Comparison of ENCODE assay signal across 1 mouse cellular context in the genomic region with DNA sequence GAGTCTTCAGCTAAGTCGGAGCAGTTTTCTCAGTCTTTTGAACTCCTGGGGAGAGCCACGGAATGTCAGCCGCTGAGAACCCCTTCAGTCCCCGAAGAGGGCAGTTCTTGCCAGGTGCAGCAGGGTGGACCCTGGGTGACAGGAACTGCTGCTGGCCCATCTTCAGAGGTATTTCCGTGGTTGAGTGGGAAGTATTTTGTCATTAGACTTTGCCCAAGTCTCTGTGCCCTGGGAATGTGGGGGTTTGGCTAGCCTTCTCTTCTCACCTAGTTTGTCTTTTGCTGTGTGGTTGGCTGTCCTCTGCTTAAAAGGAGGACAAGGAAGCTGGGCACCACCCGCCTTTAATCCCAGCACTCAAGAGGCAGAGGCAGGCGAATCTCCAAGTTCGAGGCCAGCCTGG.
TF ChIP-seq lines count a peak whose summit lies in the region.

No protein-coding gene starts in this region.

TF ChIP-seq in CH12.LX, 34 proteins besides CTCF, POLR2A, EP300 and RAD21:
- TF ChIP-seq RCOR1 (conservative IDR thresholded peaks at IDR 0.05; ENCODE audit: low read depth, low read length) (no peak), HCFC1 (IDR thresholded peaks at IDR 0.05; ENCODE audit: low read depth, low read length) (no peak), POLR2AphosphoS2 (IDR thresholded peaks at IDR 0.05; ENCODE audit: low read depth, low read length) (no peak), MYC (IDR thresholded peaks at IDR 0.05; ENCODE audit: low read depth, low read length) (no peak), USF1 (IDR thresholded peaks at IDR 0.05; ENCODE audit: low read depth, low read length) (no peak), MAFK (IDR thresholded peaks at IDR 0.05; ENCODE audit: insufficient replicate concordance, low read length) (no peak), TCF12 (IDR thresholded peaks at IDR 0.05; ENCODE audit: low read depth, low read length) (no peak), NRF1 (IDR thresholded peaks at IDR 0.05; ENCODE audit: low read depth, low read length) (no peak), MAZ (IDR thresholded peaks at IDR 0.05; ENCODE audit: low read depth, low read length) (no peak)
